Mouse (Mus musculus) lung, postnatal 0 days (tissue): ENCODE data around the gene Phlpp1. TPM values are rescaled to one million over a fixed set of nuclear protein-coding genes. Genes with fewer than 3 reads are reported as not detected.

ENCODE experiments used
- ATAC-seq: fragments of 200-750 bp; cut with Nextera tagmentation; 2 replicates; pipeline ENCODE4 v1.8.0; 2017; ENCODE audit warnings: moderate library complexity
- DNase-seq: peaks from one replicate; pipeline ENCODE4 v3.0.0-alpha.2; 2016; ENCODE audit warnings: low spot score
- H3K27ac ChIP-seq: fragments of 300-500 bp; sonication (generic); 2 replicates; pipeline ENCODE4 v1.5.1; 2014; ENCODE audit warnings: antibody characterized with exemption, mild to moderate bottlenecking, low read length, mixed read lengths
- H3K27me3 ChIP-seq: fragments of 300-500 bp; sonication (generic); replicated peaks from 2 replicates; pipeline ENCODE4 v1.6.1; 2014; ENCODE audit warnings: low read length, mixed read lengths; ENCODE audit not compliant: insufficient read depth
- H3K36me3 ChIP-seq: fragments of 300-500 bp; sonication (generic); 2 replicates; pipeline ENCODE4 v1.6.1; 2014; ENCODE audit warnings: low read length, mixed read lengths; ENCODE audit not compliant: insufficient read depth
- H3K4me1 ChIP-seq: fragments of 300-500 bp; sonication (generic); 2 replicates; pipeline ENCODE4 v1.6.1; 2014; ENCODE audit warnings: antibody characterized with exemption, low read depth, low read length, mixed read lengths; ENCODE audit not compliant: insufficient read depth
- H3K4me2 ChIP-seq: fragments of 300-500 bp; sonication (generic); replicated peaks from 2 replicates; pipeline ENCODE4 v1.6.1; 2014; ENCODE audit warnings: low read depth, mild to moderate bottlenecking, low read length, moderate library complexity, mixed read lengths
- H3K4me3 ChIP-seq: fragments of 300-500 bp; sonication (generic); 2 replicates; pipeline ENCODE4 v1.5.1; 2014; ENCODE audit warnings: low read depth, low read length
- H3K9ac ChIP-seq: fragments of 300-500 bp; sonication (generic); replicated peaks from 2 replicates; pipeline ENCODE4 v1.6.1; 2014; ENCODE audit warnings: low read depth, mild to moderate bottlenecking
- H3K9me3 ChIP-seq: fragments of 300-500 bp; sonication (generic); 2 replicates; pipeline ENCODE4 v1.6.1; 2016; ENCODE audit warnings: low read length, mixed read lengths
- CTCF ChIP-seq: IDR thresholded peaks from 2 replicates; pipeline ENCODE4 v1.5.1; 2016; ENCODE audit warnings: antibody characterized with exemption, mild to moderate bottlenecking
- EP300 ChIP-seq: IDR thresholded peaks from 2 replicates; pipeline ENCODE4 v1.6.1; 2016; ENCODE audit warnings: antibody characterized with exemption, mild to moderate bottlenecking, control low read depth
- WGBS: fragments of 180-500 bp; shearing (Covaris S2); extraction: QIAGEN DNeasy Blood & Tissue Kit; methylation state at CpG from one replicate; pipeline ENCODE4 v1.1.7; 2014; 5-methylcytosine and 5-hydroxymethylcytosine counted together
- polyA plus RNA-seq: library from polyadenylated mRNA; unstranded; fragments of >200 nt; fragmentation: Nextera tagmentation; extraction: Ambion mirVana; gene quantifications from 2 replicates; pipeline ENCODE4 v1.2.1, GENCODE M21; 2015

Phlpp1 gene
- polyA plus RNA-seq, 1 experiment from 2014 or later: 4.3 TPM

DNA sequence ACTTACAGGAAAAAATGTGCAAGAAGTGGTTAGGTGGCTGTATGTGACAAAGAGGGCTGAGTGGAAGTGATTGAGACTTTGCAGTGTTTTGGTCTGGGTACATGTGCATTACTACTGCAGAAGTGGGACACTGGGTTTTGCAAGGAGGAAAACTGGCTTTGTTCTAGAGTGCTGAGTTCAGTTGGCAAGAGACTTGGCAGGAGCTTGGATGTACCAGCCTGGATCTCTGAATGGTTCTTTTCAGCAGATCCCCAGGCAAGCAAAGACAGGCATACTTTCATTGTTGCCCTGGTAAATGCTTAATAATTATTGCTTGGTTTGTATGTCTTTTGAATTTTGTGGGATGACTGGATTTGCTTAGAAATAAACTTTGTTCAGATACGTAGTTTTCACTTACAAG lies 69.5 kb downstream of the Phlpp1 start:
- Histone ChIP-seq H3K9me3 (no peaks in the 10 kb centered on the region), H3K36me3 (no peaks in the 10 kb centered on the region), H3K4me3 (no peak overlapping the region), H3K4me1 (peaks cover 15% of the 10 kb centered on the region; the same call in 1 of the 2 replicates), H3K27ac (no peak overlapping the region), H3K9ac (no peak overlapping the region), H3K4me2 (no peak overlapping the region), H3K27me3 (no peaks in the 10 kb centered on the region)
- no peak for ATAC-seq
- no peak for TF ChIP-seq CTCF
- no peak for TF ChIP-seq EP300
- DNase-seq: no peak
- 79% methylated on average over 1 of the region's 1 CpGs for WGBS

DNA sequence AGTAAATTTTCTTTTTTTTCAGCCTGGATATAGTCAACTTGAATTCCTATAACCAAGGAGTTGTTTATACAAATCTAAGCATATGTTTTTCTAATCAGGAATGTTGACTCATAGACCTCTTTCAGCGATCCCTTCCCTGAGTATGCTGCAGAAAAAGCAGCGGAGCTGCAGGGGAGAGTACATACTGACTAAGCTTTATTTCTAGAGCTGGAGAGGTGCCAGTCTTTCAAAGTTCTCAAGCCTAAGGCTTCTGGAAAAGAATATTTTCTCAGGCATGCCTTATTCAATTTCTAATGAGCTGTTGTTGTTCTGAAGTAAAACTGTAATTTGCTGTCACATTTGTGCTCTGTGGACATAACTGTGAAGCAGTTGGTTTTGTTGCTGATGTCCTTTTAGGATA lies 70.6 kb downstream of the Phlpp1 start:
- no peak for TF ChIP-seq EP300
- no peak for TF ChIP-seq CTCF
- peak; percentile 89 for DNase-seq

DNA sequence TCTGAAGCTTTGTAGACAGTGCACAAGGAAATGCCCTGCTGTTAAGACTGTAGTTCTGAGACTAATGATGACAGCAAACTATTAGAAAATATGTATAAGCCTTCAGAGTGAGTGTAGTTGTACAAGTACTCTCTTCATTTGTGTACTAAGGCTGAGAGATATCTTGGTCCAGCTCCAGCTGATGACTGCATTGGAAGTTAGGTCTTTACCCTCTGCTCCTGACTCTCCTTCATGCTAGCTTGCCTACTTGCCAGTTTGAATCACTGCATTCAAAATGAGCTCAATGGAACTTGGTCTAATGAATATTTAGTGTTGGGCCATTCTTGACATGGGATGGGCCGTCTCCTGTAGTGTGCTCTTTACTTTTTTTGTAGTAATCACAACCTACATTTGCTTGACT lies 71.8 kb downstream of the Phlpp1 start:
- ATAC-seq: no peak
- WGBS: 93% methylated on average over 1 of the region's 1 CpGs
- no peak overlapping the region for H3K4me2 ChIP-seq

More for the DNA sequence above, 70.6 kb downstream of the Phlpp1 start:
- Histone ChIP-seq H3K36me3 (no peaks in the 10 kb centered on the region), H3K27me3 (no peaks in the 10 kb centered on the region), H3K4me3 (no peak overlapping the region), H3K27ac (no peak overlapping the region), H3K9ac (no peak overlapping the region), H3K4me1 (peaks cover 15% of the 10 kb centered on the region; the same call in 1 of the 2 replicates), H3K9me3 (no peaks in the 10 kb centered on the region), H3K4me2 (no peak overlapping the region)
- ATAC-seq: peak; percentile 83
- 11% methylated on average over 2 of the region's 2 CpGs for WGBS

DNA sequence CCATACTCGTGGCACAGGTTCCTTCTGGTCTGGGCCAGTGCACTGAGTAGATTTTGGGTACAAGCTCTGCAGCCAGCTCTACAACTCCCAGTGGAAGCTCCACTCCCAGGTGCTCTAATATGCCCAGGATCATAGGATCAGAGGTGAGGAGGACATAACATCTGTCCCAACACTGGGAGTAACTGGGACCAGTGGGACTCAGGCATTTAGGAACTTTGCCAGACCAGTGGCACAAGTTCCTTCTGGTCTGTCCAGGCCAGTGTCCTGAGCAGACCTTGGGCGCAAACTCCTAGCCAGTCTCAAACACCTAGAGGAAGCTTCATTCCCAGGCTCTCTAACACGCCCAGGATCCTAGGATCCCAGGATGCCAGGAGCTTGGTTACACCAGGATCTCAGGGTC lies 72.7 kb downstream of the Phlpp1 start:
- H3K9me3 ChIP-seq: no peaks in the 10 kb centered on the region
- no peak overlapping the region for H3K4me2 ChIP-seq
- H3K4me1 ChIP-seq: peaks cover 15% of the 10 kb centered on the region; the same call in 1 of the 2 replicates
- WGBS: 80% methylated on average over 3 of the region's 3 CpGs
- ATAC-seq: no peak
- DNase-seq: no peak
- H3K9ac ChIP-seq: no peak overlapping the region
- no peak for TF ChIP-seq EP300
- TF ChIP-seq CTCF: no peak
- no peaks in the 10 kb centered on the region for H3K36me3 ChIP-seq
- H3K4me3 ChIP-seq: no peak overlapping the region
- no peak overlapping the region for H3K27ac ChIP-seq
- no peaks in the 10 kb centered on the region for H3K27me3 ChIP-seq

More for the DNA sequence above, 71.8 kb downstream of the Phlpp1 start:
- H3K4me1 ChIP-seq: peaks cover 15% of the 10 kb centered on the region; the same call in 1 of the 2 replicates
- no peak overlapping the region for H3K9ac ChIP-seq
- no peak for TF ChIP-seq EP300
- TF ChIP-seq CTCF: no peak
- H3K9me3 ChIP-seq: no peaks in the 10 kb centered on the region
- DNase-seq: no peak
- no peak overlapping the region for H3K27ac ChIP-seq
- H3K36me3 ChIP-seq: no peaks in the 10 kb centered on the region
- no peak overlapping the region for H3K4me3 ChIP-seq
- H3K27me3 ChIP-seq: no peaks in the 10 kb centered on the region

DNA sequence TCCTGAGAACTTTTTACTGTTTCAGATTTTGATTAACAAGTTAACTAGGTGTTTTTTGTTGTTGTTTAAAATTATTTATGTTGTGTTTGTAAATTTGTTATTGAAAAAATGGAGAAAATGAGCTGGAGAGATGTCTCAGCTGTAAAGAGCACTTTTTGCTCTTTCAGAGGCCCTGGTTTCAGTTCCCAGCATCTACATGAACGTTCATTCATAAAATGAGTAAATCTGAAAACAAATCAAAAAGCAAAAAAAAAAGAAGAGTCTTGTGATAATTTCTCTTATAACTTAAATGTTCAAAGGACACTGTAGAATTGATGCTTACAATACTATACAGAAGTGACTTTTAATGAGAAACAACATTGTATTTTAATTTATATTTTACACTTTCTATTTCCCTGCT lies 82.5 kb downstream of the Phlpp1 start:
- WGBS: 78% methylated on average over 1 of the region's 1 CpGs
- no peak overlapping the region for H3K4me3 ChIP-seq
- no peak overlapping the region for H3K27ac ChIP-seq
- no peak overlapping the region for H3K9ac ChIP-seq
- H3K27me3 ChIP-seq: no peaks in the 10 kb centered on the region
- DNase-seq (no peak), ATAC-seq (no peak)
- H3K9me3 ChIP-seq: no peaks in the 10 kb centered on the region
- TF ChIP-seq CTCF: no peak
- no peak for TF ChIP-seq EP300
- no peaks in the 10 kb centered on the region for H3K36me3 ChIP-seq
- H3K4me1 ChIP-seq: no peaks in the 10 kb centered on the region
- no peak overlapping the region for H3K4me2 ChIP-seq

DNA sequence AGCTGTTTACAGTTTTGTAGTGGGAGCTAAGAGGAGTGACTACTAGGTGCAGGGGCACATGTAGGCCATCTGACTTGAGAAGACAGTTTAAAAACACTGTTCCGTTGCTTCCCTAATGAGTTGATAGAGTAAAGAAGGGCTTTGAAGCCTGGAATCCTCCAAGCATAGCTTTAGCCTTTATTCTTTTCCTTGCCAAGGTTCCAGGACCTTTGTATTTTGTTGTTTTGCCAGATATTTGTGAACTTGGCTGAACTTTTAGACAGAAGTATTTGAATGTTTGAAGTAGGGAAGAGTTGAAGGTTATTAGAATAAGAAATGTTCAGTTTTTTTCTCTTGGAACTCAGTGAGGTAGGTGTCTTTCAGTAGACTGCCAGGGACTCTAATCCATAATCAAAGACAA lies 85.6 kb downstream of the Phlpp1 start:
- Histone ChIP-seq H3K4me1 (no peaks in the 10 kb centered on the region), H3K4me2 (no peak overlapping the region), H3K27ac (no peak overlapping the region), H3K27me3 (no peaks in the 10 kb centered on the region), H3K4me3 (no peak overlapping the region), H3K9me3 (no peaks in the 10 kb centered on the region), H3K36me3 (no peaks in the 10 kb centered on the region), H3K9ac (no peak overlapping the region)
- 75% methylated on average over 1 of the region's 1 CpGs for WGBS
- DNase-seq (no peak), ATAC-seq (no peak)
- TF ChIP-seq EP300: no peak
- no peak for TF ChIP-seq CTCF
